Mouse (Mus musculus) embryonic stem cell, embryonic (primary cell): Measurements from ENCODE around the gene Alk.

Source experiments
- CTCF ChIA-PET, 4 experiments: fragments of 300-600 bp in 2 of 4; fragments of 350-600 bp in 2 of 4; sonication (Branson Sonifier 250); formaldehyde crosslinking; loops; one replicate each; lab custom pipeline; 2022; ENCODE audit warnings: inconsistent platforms in 2 of 4; lab: Charles Lee
- POLR2A ChIA-PET, 4 experiments: fragments of 300-600 bp in 2 of 4; fragments of 350-600 bp in 2 of 4; sonication (Branson Sonifier 250); formaldehyde crosslinking; loops; one replicate each; lab custom pipeline; 2022; ENCODE audit warnings: antibody characterized with exemption in 4 of 4, inconsistent platforms in 1 of 4; lab: Charles Lee

Alk gene

DNA sequence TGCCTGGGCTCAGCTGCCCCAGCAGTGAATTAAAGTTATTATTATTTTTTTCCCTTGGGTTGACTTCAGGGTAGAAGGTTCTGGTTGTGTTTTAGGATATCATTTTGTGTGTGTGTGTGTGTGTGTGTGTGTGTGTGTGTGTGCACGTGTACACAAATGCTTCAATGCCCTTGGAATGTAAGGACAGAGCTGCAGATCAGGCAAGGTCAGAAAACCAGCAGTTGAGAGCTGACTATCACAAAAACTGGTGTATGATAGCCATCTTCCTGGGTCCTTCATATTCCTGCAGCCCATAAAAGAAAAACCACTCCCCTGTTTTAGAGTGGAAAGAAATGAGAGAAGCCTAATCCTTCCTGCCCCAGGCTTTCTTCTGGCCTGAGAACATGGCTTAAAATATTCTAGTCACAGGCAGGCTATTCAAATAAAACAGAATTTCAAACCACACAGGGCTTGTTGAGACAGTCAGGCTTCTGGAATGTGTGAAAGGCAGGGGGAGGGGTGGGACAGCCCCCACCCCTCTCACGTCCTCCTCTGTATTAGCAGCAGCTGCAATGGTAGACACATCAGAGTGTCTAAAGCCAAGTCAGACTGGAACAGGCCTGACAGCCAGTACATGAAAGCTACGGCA is 623.8 kb downstream of the Alk start:
- CTCF ChIA-PET: no interaction called here
- POLR2A ChIA-PET: interaction anchor here in 1 of 4 experiments (0.6 to 0.7 kb wide), 2 partner anchors 15 to 616 kb away, joined by 3 read pairs; no protein-coding TSS in a partner anchor

DNA sequence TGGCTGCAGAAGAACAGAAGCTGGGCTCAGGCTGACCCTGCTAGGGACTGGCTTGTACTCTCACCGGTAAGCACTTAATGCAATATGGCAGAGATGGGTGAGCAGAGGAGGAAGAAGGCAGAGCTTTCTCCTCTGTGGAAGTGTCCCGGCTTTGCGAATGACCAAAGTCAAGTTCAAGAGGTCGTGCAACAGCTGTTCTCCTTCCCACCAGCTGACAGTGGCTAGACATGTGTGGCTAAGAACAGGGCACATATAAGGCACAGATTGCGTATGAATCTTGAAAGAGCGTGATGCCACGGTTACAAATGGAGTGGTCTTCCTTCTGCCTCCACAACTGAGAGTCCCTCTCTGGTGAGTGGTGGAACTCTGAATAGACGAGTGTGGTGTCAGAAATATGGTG is 625.3 kb downstream of the Alk start:
- CTCF ChIA-PET: no interaction called here
- POLR2A ChIA-PET: no interaction called here

DNA sequence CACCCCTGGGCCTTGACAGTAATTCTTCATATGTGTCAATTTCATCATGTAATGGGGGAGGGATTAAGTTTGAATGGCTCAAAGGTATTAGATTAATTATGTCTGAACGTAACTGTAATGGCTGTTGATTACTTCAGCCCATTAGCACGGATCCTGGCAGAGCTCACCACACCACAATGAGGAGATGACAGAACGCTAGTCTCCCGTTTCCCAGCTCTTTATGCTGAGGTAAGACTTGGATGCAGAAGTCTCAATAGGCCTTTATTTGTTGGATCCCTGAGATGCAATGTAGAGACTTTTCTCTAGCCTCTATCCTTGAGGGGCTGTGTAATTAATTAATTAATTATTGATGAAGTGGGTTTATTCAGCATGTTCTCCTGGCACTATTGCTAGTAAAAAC is 627.8 kb downstream of the Alk start:
- CTCF ChIA-PET: no interaction called here
- POLR2A ChIA-PET: no interaction called here

DNA sequence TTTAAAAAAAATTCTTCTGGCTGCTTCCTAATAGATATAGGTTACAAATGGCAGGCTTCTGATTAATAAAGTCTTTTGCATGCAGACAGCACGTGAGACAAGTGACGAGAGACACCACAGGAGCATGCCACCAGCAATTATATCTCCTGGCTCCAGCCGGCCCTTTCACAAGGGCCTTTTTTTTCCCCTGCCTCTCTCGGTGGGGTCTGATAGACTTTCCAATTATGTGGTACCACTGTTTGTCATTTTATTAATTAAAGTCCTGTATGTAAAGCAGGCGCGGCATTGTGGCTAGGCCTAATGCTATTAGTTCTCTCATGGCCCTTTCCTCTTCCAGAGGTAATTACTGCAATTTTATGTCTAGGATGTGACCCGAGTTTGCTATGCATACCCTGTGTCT is 630.7 kb downstream of the Alk start:
- ChIA-PET CTCF (no interaction called here), POLR2A (no interaction called here)

DNA sequence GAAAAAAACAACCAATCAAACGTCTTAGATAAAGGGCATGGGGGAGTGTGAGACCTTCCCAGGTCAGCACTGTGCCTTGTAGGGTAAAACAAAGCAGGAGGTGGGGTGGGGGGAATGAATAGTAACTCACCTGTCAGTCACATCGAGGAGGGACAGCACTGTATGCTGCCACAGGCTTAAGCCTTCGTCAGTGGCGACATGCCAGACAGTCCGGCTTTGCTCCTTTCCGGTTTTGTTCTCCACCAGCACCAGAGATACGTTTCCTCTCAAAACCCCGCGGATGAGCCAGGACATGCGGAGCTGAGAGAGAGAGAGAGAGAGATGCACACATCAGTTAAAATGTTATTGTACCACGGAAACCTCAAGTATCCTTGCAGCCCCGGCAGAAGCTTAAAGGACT is 637.1 kb downstream of the Alk start:
- POLR2A ChIA-PET: no interaction called here
- CTCF ChIA-PET: interaction anchor here in 1 of 4 experiments (0.7 kb wide), 1 partner anchor 1029 kb away, joined by 4 read pairs; no protein-coding TSS in a partner anchor

DNA sequence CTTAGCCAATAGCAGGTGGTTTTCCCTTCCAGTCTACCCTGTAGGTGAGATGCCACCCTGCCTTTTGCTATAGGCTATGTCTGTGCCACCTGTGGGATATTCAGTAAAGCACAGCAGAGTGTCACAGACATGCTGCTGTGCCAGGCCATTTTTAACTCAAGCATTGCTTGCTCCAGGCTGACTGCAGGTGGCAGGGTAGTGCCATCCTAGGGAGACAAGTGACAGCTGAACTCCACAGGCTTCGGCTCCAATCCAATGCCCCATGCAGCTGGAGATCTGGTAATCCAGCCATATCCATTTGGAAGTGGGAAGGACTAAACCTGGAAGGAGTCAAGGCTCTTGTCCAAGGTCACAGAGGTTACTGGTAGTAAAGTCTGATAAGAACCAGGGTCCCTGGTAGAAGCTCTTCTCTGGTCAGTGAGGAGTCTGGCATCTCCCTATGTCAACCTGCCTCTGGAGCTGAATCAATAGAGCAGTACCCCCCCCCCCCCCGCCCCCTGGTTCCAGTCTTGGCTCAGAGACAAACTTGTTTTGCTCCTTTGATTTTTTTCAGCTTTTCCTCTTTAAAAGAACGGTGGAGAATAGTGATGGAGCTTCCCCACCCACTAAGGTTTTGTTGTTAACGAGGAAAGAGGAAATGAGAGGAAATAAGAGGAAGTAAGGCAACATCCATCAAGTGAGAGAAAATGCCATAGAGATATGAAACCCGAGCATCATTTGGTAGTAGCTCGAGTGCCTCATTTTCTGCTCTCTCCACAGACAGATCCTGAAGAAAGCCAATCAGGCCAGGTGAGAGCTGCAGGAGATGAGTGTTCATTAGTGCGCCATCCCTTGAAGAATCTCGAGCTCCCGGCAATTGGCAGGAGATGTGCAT is 638.5 kb downstream of the Alk start:
- ChIA-PET CTCF (no interaction called here), POLR2A (interaction anchor here in 1 of 4 experiments (0.9 kb wide), 1 partner anchor 15 kb away, joined by 3 read pairs; no protein-coding TSS in a partner anchor)

DNA sequence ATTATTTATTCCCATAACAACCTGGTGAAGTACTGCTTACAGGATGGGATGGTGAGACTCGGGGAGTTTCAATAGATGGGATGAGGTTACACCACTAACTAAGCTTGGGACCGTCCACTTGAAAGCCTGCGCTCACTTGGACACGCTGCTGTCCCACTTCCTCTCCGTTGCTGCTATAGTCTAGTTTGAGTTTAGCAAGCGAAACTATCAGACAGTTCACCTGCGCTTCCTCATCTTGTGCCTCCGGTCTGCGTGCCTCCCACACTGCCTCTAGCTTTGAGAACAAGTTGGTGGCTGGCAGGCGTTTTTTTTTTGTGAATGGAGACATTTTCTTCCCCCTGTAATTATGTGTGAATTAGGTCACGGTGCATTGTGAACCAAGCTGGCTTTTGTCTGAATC is 639.8 kb downstream of the Alk start:
- ChIA-PET CTCF (no interaction called here), POLR2A (no interaction called here)

DNA sequence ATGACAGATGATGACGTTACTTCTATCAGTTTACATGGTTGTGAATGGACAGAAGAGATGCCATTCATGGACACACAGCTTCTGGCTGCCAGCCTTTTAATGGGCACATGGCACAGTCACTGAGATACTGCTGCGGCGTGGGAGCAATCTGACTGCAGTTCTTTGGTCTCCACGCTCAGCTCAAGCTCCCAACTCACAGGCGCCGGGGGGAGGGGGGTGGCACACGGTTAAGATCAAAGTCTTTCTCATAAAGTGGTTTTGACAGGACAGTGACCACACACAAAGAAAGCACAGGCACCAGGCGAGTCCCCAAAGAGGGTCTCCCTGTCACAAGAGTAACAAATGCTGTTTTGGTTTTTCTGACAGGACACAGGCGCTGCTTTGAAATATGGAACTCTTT is 641.7 kb downstream of the Alk start:
- POLR2A ChIA-PET: interaction anchor here in 1 of 4 experiments (0.6 kb wide), 1 partner anchor 41 kb away, joined by 3 read pairs; no protein-coding TSS in a partner anchor
- CTCF ChIA-PET: interaction anchor here in 2 of 4 experiments (0.7 kb wide), 2 partner anchors 25 to 200 kb away, joined by 3 to 4 read pairs; no protein-coding TSS in a partner anchor

DNA sequence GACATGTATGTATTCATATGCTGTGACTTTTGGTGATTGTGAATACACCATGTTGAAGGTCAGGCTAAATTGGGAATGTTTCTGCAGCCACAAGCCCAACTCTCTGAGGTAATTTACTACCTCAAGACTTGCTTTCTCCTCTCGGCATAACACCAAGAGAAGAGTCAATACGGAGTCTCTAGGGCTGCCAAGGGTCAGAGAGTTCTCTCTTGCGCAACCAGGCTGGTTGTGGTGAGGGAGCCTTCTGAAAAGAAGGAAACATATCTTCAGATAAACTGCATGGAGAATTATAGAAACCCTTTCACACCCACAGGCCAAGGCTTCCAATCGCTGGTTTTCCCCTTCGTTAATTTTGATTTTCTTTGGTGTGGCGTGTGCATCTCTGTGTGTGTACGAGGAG is 649.4 kb downstream of the Alk start:
- ChIA-PET CTCF (no interaction called here), POLR2A (interaction anchor here in 1 of 4 experiments (0.6 kb wide), 1 partner anchor 161 kb away, joined by 4 read pairs; no protein-coding TSS in a partner anchor)

DNA sequence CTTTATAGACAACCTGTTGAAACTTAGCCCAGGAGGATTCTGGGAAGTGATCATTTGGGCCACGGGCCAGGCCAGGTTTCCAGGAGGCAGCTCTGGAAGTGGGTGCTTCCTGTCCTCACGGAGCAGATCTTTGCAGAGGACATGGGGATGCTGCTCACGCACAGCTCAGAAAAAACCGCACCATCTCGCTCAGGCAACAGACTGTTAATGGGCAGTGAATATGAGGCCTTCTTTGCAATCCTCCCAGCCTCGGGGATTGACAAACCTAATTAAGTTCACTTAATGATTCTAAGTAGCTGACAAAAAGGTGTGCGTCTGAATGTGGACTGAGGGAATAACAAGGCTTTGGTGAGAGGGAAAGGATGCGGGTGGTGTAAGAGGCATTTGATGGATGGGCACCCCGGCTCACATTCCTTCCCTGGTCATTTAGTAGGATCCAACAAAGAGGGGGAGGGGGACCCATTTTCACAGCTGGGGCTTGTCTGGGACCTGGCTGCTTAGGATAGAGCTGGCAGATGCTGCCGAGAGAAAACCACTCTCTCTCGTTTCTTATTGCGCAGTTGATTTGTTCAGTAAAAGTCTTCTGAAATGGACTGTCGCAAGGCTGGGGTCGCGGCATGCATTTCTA is 650.1 kb downstream of the Alk start:
- ChIA-PET POLR2A (interaction anchor here in 1 of 4 experiments (0.6 kb wide), 1 partner anchor 1587 kb away, joined by 3 read pairs; no protein-coding TSS in a partner anchor), CTCF (no interaction called here)

DNA sequence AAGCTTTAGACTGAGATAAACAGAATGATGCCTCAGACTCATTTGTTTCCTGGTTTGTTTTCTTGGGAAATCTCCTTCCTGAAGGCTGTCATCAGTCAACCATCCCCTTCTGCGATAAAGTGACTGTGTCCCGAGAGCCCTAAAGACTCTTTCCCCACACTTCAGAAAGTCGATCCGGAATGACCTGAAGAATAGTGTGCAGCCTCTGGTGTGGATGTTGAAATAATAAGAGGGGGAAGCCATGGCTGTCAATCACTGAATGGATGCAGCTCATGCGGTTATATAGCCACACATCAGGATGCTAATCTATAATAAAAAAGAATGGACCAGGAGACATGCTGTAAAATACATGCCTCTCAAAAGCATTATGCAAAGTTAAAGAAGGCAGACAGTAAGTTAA is 653.5 kb downstream of the Alk start:
- ChIA-PET POLR2A (no interaction called here), CTCF (no interaction called here)

DNA sequence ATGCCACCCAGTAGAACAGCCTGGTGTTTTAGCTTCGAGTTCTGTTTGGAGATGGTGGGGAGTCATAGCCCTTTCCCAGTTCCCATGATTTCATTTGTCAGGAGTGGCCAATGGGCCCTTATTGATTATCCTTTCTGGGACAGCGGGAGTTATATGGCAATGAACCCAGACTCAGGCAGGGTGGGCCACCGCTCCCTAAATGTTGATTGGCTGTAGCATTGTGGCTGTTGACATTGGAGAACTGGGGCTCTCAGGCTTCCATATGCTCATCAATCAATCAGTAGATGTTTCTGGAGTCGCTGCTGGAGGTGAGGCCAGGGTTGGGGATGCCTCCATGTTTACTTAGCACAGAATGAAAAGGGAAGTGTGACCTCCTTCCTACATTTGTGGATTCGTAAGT is 655.7 kb downstream of the Alk start:
- ChIA-PET POLR2A (no interaction called here), CTCF (no interaction called here)

DNA sequence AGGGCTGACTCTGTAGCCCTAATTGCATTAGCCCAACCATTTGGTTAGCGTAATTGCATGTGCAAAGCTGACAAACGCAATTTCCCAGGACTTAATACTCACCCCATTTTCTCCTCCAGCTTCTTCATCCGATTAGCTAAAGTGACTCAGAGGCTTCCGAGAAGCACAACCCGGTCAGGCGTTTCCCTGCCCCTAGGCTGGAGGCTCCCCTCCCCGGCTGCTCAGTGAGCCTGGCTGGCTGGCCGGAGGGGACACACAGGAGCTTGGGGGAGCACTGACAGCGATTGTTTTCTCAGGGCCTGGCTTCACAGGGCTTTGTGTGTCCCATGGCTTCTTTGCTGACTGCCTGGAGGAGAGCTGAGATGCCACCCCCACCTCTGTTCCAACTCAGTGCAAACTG is 657.0 kb downstream of the Alk start:
- ChIA-PET CTCF (no interaction called here), POLR2A (no interaction called here)

DNA sequence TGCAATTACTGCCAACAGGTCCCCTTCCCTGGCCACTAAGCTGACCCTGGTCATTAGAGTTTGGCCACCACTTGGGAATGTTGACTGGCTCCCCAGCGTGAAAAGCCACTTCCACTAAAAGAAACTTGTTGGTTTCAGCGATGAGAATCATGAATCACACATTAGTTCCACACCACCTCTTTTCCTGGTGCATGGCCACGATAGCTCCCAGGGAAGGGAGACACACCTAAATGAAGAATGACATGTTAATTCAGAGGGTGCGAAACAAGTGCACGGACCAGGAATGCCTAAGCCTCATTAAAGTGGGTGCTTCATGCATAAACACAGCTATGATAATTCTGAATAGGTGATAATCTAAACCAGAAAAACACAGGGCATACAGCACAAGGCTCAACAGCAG is 660.4 kb downstream of the Alk start:
- CTCF ChIA-PET: no interaction called here
- POLR2A ChIA-PET: no interaction called here

DNA sequence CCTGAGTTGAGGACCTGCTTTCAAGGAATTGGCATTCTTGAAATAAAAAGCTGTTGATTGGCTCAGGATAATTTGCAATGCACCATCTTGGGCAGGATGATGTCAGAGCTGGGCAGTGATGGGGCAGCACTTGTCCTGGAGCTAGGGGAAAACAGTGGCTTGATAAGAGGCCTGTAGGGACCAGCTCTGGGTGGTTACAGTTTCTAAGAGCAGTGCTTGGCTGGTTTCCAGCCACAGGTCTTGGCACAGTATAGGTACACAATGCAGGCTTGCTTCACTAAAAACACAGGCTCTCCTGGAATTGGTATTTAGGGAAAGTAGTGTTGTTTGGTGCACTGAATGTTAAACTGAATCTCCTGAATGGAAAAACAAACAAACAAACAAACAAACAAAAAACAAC is 662.4 kb downstream of the Alk start:
- ChIA-PET CTCF (interaction anchor here in 1 of 4 experiments (1.4 kb wide), 1 partner anchor 9 kb away, joined by 5 read pairs; no protein-coding TSS in a partner anchor), POLR2A (interaction anchor here in 1 of 4 experiments (0.6 kb wide), 1 partner anchor 75 kb away, joined by 5 read pairs; no protein-coding TSS in a partner anchor)

DNA sequence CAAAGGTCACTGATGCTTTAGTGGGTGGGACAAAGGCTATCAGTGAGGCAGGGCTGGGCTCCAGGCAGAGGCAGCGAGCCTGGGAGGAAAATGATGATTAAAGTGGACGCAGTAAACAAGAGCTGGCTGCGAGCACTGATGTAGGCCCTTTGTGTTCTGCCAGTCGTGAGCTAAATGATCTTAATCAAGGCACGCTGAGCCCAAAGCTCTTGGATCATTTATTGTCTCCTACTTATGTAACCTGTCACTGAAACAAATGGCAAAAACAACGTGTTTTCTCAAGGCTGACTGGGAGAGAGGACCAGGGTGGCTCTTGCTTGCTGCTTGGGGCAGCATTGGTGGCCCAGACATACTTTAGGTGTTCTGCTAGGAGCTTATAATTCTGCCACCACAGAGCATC is 663.0 kb downstream of the Alk start:
- CTCF ChIA-PET: interaction anchor here in 1 of 4 experiments (1.4 kb wide), 1 partner anchor 8 kb away, joined by 5 read pairs; no protein-coding TSS in a partner anchor
- POLR2A ChIA-PET: interaction anchor here in 1 of 4 experiments (0.6 kb wide), 1 partner anchor 74 kb away, joined by 5 read pairs; no protein-coding TSS in a partner anchor

DNA sequence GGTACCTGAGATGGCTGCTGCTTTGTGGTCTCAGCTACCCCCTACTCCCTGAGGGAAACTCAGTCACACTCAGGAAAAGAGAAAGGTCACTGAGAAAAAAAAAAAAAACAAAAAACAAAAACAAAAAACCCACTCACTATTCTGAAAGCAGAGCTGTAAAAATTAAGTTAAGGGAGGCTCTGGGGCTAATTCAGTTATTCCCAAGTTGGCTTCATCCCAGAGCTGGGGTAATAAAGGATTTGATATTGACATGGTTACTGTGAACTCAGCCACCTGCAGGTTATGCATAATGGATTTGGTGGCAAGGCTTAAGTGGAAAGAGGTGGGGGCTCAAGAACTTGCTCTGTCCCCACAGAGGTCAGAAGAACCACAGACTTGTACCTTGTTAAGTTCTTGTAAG is 667.7 kb downstream of the Alk start:
- ChIA-PET POLR2A (no interaction called here), CTCF (no interaction called here)

DNA sequence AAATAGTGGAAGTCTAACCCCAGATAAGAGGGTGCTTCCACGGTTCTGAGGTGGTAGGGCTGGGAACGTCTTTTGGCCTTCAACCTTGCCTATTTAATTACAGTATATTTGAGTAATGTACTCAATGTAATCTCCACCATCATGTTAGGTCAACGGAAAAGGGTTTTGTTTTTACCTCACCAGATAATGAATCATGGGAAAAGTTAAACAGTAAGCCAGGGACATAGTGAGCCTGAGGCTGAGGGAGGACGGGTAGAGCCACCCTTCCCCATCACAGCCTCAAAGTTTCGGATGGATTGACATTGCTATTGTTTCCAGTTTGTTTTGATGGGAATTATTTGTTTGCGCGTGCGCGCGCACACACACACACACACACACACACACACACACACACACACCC is 668.6 kb downstream of the Alk start:
- ChIA-PET CTCF (no interaction called here), POLR2A (no interaction called here)

DNA sequence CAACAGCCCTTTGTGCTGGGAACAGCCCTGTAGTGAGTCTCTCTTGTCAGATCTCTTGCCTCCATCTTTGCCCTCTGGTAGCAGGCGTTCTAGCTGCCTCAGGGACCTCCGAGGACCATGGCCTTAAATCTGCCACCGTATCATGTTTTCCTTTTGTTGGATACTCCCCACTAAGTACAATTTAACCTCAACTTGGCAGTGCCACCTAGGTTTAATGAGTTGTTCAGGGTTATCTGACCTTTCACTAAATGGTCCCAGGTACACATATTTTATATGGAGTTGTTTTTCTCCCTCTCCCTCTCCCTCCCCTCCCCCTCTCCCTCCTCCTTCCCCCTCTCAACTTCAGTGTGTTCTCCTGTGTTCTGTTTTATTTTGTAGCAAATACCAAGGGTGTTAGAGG is 669.1 kb downstream of the Alk start:
- POLR2A ChIA-PET: no interaction called here

More for the DNA sequence above, 669.1 kb downstream of the Alk start:
- CTCF ChIA-PET: no interaction called here
